Mouse (Mus musculus) liver, embryonic 14.5 days (tissue): Measurements from ENCODE around the gene Dll4.

Source experiments
- CTCF ChIP-seq: IDR thresholded peaks from 2 replicates; pipeline ENCODE4 v1.5.1; 2016; ENCODE audit warnings: antibody characterized with exemption, low read depth, control low read depth
- EP300 ChIP-seq: IDR thresholded peaks from 2 replicates; pipeline ENCODE4 v1.6.1; 2016; ENCODE audit warnings: antibody characterized with exemption, low read depth

DNA sequence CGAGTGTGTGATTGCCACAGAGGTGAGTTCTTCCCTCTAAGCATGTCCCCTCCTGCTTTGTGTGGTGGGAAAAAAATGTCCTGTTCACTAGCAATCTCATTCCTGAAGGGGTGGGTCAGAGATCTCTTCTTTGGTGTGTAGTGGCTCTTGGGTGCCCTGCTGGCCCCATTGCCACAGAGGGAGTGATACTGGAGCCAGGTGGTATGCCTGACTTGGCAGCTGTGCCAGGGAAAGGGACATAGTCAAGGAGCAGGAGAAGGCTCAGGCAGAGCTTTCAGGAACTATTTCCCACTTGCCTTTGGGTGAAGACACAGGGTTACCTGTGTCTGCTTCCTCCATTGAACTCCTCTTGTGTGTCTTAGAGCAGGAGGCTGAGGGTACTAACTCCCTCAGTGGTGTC, 8.6 kb downstream of the Dll4 start:
- TF ChIP-seq CTCF (no peak), EP300 (no peak)
